Mouse (Mus musculus): ENCODE data around the gene Klk1b5.
"Not testable (repeated sequence)": the region's sequence is repeated elsewhere in the genome, so short reads cannot be mapped to it uniquely, and the experiment has no call there.

Klk1b5 gene

GRCm38 (mm10) chr7:44215645-44216044, at the start of gene Klk1b5:
TSS of gene Klk1b5 (plus strand) at chr7:44215945.
- in situ Hi-C loops (cut with MboI; ENCODE audit: unreplicated experiment in 2 of 2) = no loop called here

- in situ Hi-C loops (cut with MboI; ENCODE audit: unreplicated experiment in 2 of 2) = no loop called here
These were observed 36.3 kb upstream of the Klk1b5 start for GRCm38 (mm10) chr7:44179299-44180045.

GRCm38 (mm10) chr7:44186516-44186915, 29.2 kb upstream of the Klk1b5 start:
- in situ Hi-C loops (cut with MboI; ENCODE audit: unreplicated experiment in 2 of 2) = not testable (repeated sequence)

- in situ Hi-C loops (cut with MboI; ENCODE audit: unreplicated experiment in 2 of 2) = not testable (repeated sequence)
These were observed 27.8 kb upstream of the Klk1b5 start, which contains the start of gene Klk1b24 for GRCm38 (mm10) chr7:44187936-44188335. TSS of gene Klk1b24 (plus strand) at chr7:44188236.

- in situ Hi-C loops (cut with MboI; ENCODE audit: unreplicated experiment in 2 of 2) = not testable (repeated sequence)
These were observed 22.3 kb upstream of the Klk1b5 start for GRCm38 (mm10) chr7:44193466-44193865.

GRCm38 (mm10) chr7:44197891-44198290, 17.9 kb upstream of the Klk1b5 start, which contains the start of gene Klk1b3:
TSS of gene Klk1b3 (plus strand) at chr7:44198191.
- in situ Hi-C loops (cut with MboI; ENCODE audit: unreplicated experiment in 2 of 2) = no loop called here

GRCm38 (mm10) chr7:44207135-44207534, 8.6 kb upstream of the Klk1b5 start, which contains the start of gene Klk1b4:
TSS of gene Klk1b4 (plus strand) at chr7:44207435.
- in situ Hi-C loops (cut with MboI; ENCODE audit: unreplicated experiment in 2 of 2) = not testable (repeated sequence)

GRCm38 (mm10) chr7:44208307-44208706, 7.4 kb upstream of the Klk1b5 start:
- in situ Hi-C loops (cut with MboI; ENCODE audit: unreplicated experiment in 2 of 2) = no loop called here

- in situ Hi-C loops (cut with MboI; ENCODE audit: unreplicated experiment in 2 of 2) = not testable (repeated sequence)
These were observed 5.9 kb downstream of the Klk1b5 start for GRCm38 (mm10) chr7:44221601-44222000.

GRCm38 (mm10) chr7:44222335-44222734, 6.6 kb downstream of the Klk1b5 start:
- in situ Hi-C loops (cut with MboI; ENCODE audit: unreplicated experiment in 2 of 2) = not testable (repeated sequence)

- in situ Hi-C loops (cut with MboI; ENCODE audit: unreplicated experiment in 2 of 2) = loop anchor here in 1 of 2 experiments (25.0 kb wide), 1 partner anchor 538 kb away; the partner anchor contains the start of gene Klk14
These were observed 9.3 kb downstream of the Klk1b5 start, which contains the start of gene Klk1 for GRCm38 (mm10) chr7:44225076-44225475. TSS of gene Klk1 (plus strand) at chr7:44225360.

GRCm38 (mm10) chr7:44235909-44236308, 20.2 kb downstream of the Klk1b5 start, which contains the start of gene Gm36864:
TSS of gene Gm36864 (plus strand) at chr7:44236177.
- in situ Hi-C loops (cut with MboI; ENCODE audit: unreplicated experiment in 2 of 2) = loop anchor here in 1 of 2 experiments (25.0 kb wide), 1 partner anchor 549 kb away; the partner anchor contains the start of gene Klk14

GRCm38 (mm10) chr7:44239913-44240312, 24.2 kb downstream of the Klk1b5 start:
- in situ Hi-C loops (cut with MboI; ENCODE audit: unreplicated experiment in 2 of 2) = loop anchor here in 1 of 2 experiments (25.0 kb wide), 1 partner anchor 553 kb away; the partner anchor contains the start of gene Klk14

- in situ Hi-C loops (cut with MboI; ENCODE audit: unreplicated experiment in 2 of 2) = loop anchor here in 1 of 2 experiments (25.0 kb wide), 1 partner anchor 553 kb away; the partner anchor contains the start of gene Klk14
These were observed 25.0 kb downstream of the Klk1b5 start for GRCm38 (mm10) chr7:44240712-44241111.

GRCm38 (mm10) chr7:44241163-44241562, 25.4 kb downstream of the Klk1b5 start:
- in situ Hi-C loops (cut with MboI; ENCODE audit: unreplicated experiment in 2 of 2) = loop anchor here in 1 of 2 experiments (25.0 kb wide), 1 partner anchor 554 kb away; the partner anchor contains the start of gene Klk14

GRCm38 (mm10) chr7:44244080-44244479, 28.3 kb downstream of the Klk1b5 start:
- in situ Hi-C loops (cut with MboI; ENCODE audit: unreplicated experiment in 2 of 2) = loop anchor here in 1 of 2 experiments (25.0 kb wide), 1 partner anchor 557 kb away; the partner anchor contains the start of gene Klk14

- in situ Hi-C loops (cut with MboI; ENCODE audit: unreplicated experiment in 2 of 2) = loop anchor here in 1 of 2 experiments (25.0 kb wide), 1 partner anchor 559 kb away; the partner anchor contains the start of gene Klk14
These were observed 30.6 kb downstream of the Klk1b5 start, which contains the start of the genes 1700028J19Rik and 2410002F23Rik for GRCm38 (mm10) chr7:44246055-44246983. TSS of gene 1700028J19Rik (minus strand) at chr7:44246695. TSS of gene 2410002F23Rik (plus strand) at chr7:44246722.

- in situ Hi-C loops (cut with MboI; ENCODE audit: unreplicated experiment in 2 of 2) = loop anchor here in 1 of 2 experiments (25.0 kb wide), 1 partner anchor 560 kb away; the partner anchor contains the start of gene Klk14
These were observed 31.3 kb downstream of the Klk1b5 start for GRCm38 (mm10) chr7:44246984-44247470.

GRCm38 (mm10) chr7:44247971-44248370, 32.2 kb downstream of the Klk1b5 start:
- in situ Hi-C loops (cut with MboI; ENCODE audit: unreplicated experiment in 2 of 2) = loop anchor here in 1 of 2 experiments (25.0 kb wide), 1 partner anchor 561 kb away; the partner anchor contains the start of gene Klk14

All from v-Abl transformed pro-B cells (cell line).